Mouse (Mus musculus) megakaryocyte, adult 5-6 weeks (primary cell): ENCODE measurements at regions not wholly inside any gene's neighbourhood (a gene's known extent, or its start where the extent isn't known, plus 50 kb on each side); places are given as distances from the start of the nearest gene placed in this dataset.

Experiments used
- ATAC-seq: 2 replicates; pipeline ENCODE4 v1.8.0; 2016; ENCODE audit warnings: mild to moderate bottlenecking, inconsistent platforms; ENCODE audit not compliant: poor library complexity, severe bottlenecking

DNA sequence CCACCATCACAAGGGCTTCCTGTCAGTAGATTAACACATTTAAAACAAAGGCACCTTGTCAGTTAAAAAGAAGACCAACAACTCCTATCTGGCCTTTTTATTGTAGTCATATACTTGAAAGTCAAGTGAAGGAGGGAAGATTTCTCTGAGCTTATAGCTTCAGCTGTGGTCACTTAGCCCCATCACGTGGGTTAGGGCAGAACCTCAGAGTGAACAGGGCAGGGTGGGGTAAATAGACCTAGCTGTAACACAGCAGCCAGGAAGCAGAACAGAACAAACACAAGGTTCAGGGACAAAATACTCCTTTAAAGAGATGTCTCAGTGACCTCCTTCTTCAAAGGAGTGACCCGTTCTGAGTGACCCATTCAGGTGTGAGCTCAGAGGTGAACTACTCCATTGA, 226.6 kb upstream of the Prep start:
- ATAC-seq = no peak

GRCm38 (mm10) chr10:44832455-44832854, 234.5 kb upstream of the Prep start:
- ATAC-seq = no peak

DNA sequence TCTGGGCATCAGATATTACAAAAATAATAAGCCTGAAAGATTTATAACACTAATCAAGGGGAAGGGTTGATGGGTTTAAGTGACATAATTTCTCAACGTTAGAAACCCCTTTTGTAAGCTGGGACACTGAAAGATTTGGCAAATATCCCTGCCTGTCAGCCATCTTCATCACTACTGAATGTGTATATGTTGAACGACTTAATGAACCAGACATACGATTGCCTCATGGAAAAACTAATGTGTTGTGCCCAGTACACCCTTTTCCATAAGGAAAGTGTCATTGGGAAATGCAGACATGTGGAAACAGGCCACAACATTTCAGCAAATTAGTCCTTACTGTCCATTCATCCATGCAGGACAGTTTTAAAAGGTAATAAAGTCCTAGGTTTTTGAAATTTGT, 240.7 kb upstream of the Prep start:
- ATAC-seq = no peak

GRCm38 (mm10) chr10:44821666-44822065, 245.3 kb upstream of the Prep start:
- peak; percentile 40; the same call in 1 of the 2 replicates for ATAC-seq

- ATAC-seq = no peak
These were observed 246.6 kb upstream of the Prep start for GRCm38 (mm10) chr10:44820379-44820778.

- no peak for ATAC-seq
These were observed 247.6 kb upstream of the Prep start for GRCm38 (mm10) chr10:44819361-44819760.

GRCm38 (mm10) chr10:44818615-44819014, 248.4 kb upstream of the Prep start:
- peak; percentile 49; the same call in 1 of the 2 replicates for ATAC-seq

DNA sequence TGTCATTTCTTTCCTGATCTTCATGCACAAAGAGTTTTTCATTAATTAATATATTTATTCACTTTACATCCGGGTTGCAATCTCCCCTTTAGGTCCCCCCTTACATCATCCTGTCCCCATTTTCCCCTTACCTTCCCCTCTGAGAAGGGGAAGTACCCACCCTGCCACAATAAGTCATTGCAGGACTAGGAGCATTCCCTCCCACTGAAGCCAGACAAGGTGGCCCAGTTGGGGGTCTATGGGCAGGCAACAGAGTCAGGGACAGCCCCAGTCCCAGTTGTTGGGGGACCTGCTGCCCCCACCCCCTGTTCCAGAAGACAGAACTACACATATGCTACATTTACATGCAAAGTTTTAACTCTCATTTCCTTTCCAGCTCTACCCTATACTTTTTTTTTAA, 267.9 kb upstream of the Prdm1 start:
- no peak for ATAC-seq

DNA sequence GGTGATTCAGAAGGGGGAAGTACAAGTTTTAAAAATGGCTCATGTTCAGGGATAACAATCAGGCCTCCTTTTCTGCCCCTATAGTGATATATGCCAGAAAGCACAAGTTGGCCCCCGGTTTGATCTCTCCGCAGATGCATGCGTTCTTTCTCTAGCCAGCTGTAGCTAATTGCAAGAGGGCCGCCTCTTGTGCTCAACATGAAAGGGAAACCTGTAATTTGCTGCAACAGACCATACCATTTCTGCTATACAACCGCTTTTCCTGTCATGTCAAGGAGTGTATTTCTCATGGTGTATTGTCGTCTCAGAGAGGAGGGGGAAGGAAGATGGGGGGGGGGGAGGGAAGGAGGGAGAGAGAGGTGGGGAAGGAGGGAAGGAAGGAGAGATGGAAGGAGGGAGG, 257.1 kb upstream of the Prdm1 start:
- ATAC-seq = no peak

GRCm38 (mm10) chr10:44780381-44780958, 252.2 kb upstream of the Prdm1 start:
- no peak for ATAC-seq

- 0 out of 2 replicates have a peak, but pooled peaks have one; percentile 43 for ATAC-seq
These were observed 251.4 kb upstream of the Prdm1 start for GRCm38 (mm10) chr10:44779568-44780207.

GRCm38 (mm10) chr10:44777214-44777613, 248.9 kb upstream of the Prdm1 start:
- peak; percentile 60 for ATAC-seq

- no peak for ATAC-seq
These were observed 247.9 kb upstream of the Prdm1 start for GRCm38 (mm10) chr10:44776175-44776574.

DNA sequence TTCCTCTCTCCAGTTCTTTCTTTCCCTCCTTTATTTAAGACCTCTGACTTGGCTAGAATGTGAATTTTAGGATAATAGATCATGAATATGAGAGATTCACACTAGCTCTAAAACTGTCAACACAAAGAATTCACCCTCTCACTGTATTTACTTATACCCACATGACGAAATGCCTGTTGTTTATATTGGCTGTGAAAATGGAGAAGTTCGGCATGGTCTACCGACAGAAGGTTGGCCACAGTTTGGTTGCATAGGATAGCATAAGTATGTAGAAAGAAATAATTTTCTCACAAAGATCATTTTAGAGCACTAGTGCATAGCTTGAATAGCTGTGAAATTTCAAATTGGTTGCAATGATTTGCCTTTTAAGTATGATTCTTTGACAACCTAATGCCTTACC, 237.2 kb upstream of the Prdm1 start:
- ATAC-seq = no peak

- no peak for ATAC-seq
These were observed 234.8 kb upstream of the Prdm1 start for GRCm38 (mm10) chr10:44763102-44763501.

GRCm38 (mm10) chr10:44762068-44762467, 233.8 kb upstream of the Prdm1 start:
- ATAC-seq = no peak

DNA sequence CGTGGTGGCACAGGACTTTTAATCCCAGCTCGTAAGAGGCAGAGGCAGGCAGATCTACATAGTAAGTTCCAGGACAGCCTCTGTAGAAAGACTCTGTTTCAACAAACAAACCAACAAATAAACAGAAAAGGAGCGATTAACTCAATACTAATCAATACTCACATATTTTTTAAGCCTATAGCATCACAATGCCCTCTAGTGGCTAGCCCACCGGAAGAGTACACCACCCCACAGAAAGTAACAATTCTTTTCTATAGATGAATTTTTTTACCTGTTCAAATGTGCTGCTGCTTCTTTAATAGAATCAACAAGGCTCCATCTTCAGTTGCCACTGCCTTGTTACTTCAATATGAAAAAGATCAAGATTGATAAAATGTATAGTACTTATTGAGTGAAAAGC, 233.0 kb upstream of the Prdm1 start:
- ATAC-seq = no peak

DNA sequence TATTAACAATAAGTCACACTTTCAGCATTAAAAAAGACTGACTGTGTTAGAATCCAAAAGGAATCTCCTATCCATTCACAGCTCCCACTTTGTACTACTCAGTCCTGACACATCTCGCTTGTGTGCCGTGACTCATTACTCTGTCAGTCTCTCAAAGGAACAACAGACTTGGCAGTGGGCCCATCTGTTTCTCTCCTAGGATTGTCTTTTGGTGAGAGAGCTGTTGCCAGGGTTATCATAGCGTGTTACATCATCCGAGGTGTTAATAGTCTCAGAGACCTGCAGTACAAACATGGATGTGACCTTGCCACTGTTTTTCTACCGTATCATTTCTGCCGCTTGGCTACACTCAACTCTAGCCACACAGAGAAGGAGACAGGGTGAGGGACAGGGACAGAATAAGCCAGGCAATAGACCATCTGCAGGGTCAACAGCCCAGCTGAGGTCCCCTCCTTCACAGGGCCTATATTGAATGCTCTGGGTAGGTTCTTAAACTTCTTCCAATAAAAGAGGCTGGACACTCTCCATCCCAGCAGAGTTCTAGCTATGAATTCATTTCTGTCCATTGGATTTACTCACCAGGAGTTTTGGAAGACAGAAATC, 227.2 kb upstream of the Prdm1 start:
- ATAC-seq = no peak

- ATAC-seq = no peak
These were observed 226.6 kb upstream of the Prdm1 start for GRCm38 (mm10) chr10:44754930-44755329.

DNA sequence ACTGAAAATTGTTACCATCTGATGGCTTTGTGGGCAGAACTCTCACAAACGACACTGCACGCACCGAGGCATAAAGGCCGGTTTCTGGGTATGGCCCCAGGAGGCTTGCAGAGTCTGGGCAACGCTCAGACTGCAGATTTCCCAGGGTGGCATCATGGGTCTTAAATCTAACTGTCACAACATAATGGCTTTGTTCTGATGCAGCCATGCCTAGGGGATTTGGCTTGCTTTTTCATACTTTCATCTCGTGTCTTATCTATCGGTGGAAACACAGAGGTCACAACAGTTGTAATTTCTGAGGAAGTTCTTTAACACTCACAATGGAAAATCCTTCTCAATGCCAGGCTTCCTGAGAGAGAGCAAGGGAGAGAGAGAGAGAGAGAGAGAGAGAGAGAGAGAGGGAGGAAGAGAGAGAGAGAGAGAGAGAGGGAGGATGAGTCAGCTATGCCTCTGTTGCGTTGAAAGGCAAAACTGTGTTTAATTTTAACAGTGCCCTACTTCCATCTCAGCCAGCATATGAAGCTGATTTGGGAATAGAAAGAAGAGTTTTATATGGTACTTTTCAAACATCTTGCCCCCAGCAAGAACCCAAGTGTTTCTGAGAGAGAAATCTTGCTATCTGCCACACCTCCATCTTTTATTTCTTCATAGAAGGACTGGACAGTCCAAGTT, 224.6 kb upstream of the Prdm1 start:
- no peak for ATAC-seq

DNA sequence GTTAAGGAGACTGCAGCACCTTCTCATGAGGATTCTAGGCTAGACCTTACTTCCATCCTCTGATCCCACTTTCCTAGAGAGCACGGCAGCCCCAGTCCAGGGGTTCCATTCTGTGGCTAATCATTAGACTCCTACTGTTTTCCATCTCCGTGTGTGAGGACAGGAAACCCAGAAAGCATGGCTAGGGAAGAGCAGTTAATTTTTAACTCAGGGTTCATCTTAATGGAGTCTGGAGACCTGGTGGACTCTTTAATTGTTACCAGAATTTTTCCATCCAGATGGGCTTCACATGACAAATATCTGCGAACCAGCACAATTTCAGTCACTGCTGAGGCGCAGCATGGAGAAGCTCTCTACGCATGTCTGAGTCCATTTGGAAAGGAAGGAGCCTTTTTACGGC, 222.8 kb upstream of the Prdm1 start:
- no peak for ATAC-seq

- no peak for ATAC-seq
These were observed 220.9 kb upstream of the Prdm1 start for GRCm38 (mm10) chr10:44749206-44749605.
